Mouse (Mus musculus) limb, embryonic 12.5 days (tissue): ENCODE data around the gene Cel. TPM values are rescaled to one million over a fixed set of nuclear protein-coding genes. Genes with fewer than 3 reads are reported as not detected.

Source experiments
- ATAC-seq: fragments of 200-750 bp; cut with Nextera tagmentation; 2 replicates; pipeline ENCODE4 v1.8.0; 2017; ENCODE audit warnings: low read depth, moderate TSS enrichment; ENCODE audit not compliant: insufficient number of reproducible peaks, insufficient read depth, low FRiP score, low TSS enrichment
- H3K27ac ChIP-seq: fragments of 300-500 bp; sonication (generic); 2 replicates; pipeline ENCODE4 v1.5.1; 2016; ENCODE audit warnings: mild to moderate bottlenecking, moderate library complexity
- H3K27me3 ChIP-seq: fragments of 300-500 bp; sonication (generic); 2 replicates; pipeline ENCODE4 v1.6.1; 2016; ENCODE audit warnings: mild to moderate bottlenecking, moderate library complexity
- H3K36me3 ChIP-seq: fragments of 300-500 bp; sonication (generic); 2 replicates; pipeline ENCODE4 v1.6.1; 2016; ENCODE audit warnings: mild to moderate bottlenecking, moderate library complexity
- H3K4me1 ChIP-seq: fragments of 300-500 bp; sonication (generic); replicated peaks from 2 replicates; pipeline ENCODE4 v1.6.1; 2016
- H3K4me2 ChIP-seq: fragments of 300-500 bp; sonication (generic); 2 replicates; pipeline ENCODE4 v1.6.1; 2016; ENCODE audit warnings: mild to moderate bottlenecking, moderate library complexity
- H3K4me3 ChIP-seq: fragments of 300-500 bp; sonication (generic); replicated peaks from 2 replicates; pipeline ENCODE4 v1.5.1; 2016; ENCODE audit warnings: mild to moderate bottlenecking
- H3K9ac ChIP-seq: fragments of 300-500 bp; sonication (generic); replicated peaks from 2 replicates; pipeline ENCODE4 v1.6.1; 2016; ENCODE audit warnings: mild to moderate bottlenecking, moderate library complexity
- H3K9me3 ChIP-seq: fragments of 300-500 bp; sonication (generic); 2 replicates; pipeline ENCODE4 v1.6.1; 2016; ENCODE audit warnings: mild to moderate bottlenecking, moderate library complexity
- WGBS: fragments of 180-500 bp; shearing (Covaris S2); methylation state at CpG from one replicate; pipeline ENCODE4 v1.1.7; 2016; 5-methylcytosine and 5-hydroxymethylcytosine counted together
- polyA plus RNA-seq: library from polyadenylated mRNA; unstranded; fragments of >200 nt; fragmentation: Nextera tagmentation; extraction: Ambion mirVana; gene quantifications from 2 replicates; pipeline ENCODE4 v1.2.1, GENCODE M21; 2016

Gene Cel
- polyA plus RNA-seq, 1 experiment from 2014 or later: not detected

DNA sequence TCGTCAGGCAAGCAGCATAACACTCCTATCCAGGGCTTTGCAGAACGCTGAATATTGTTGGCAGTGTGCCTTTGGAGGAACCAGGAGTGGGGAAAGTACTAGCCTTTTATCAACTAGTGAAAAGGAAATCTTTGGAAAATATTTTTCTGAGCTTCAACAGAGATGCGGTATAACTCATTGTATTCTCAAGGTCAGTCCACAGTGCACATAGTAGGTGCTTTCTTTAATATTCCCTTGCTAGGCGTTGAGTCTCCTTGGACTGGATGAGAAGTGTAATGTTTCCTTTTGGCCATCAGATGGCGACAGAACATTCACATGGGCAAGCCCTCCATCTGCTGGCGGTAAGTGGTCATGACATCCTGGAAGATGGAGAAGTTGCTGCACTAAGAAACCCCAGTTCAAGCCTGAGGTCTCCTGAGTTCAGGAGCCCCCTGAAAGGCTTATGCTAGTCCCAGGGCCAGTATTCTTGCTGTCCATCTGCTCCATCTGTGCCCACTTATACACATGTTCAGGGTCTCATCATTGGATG lies 21.9 kb upstream of the Cel start:
- Histone ChIP-seq H3K4me1 (peaks cover 10% of the 10 kb centered on the region; the same call in 1 of the 2 replicates), H3K9me3 (no peaks in the 10 kb centered on the region), H3K27me3 (no peaks in the 10 kb centered on the region), H3K9ac (no peak overlapping the region), H3K4me3 (no peak overlapping the region), H3K4me2 (no peak overlapping the region), H3K27ac (no peak overlapping the region), H3K36me3 (peaks cover 9% of the 10 kb centered on the region)
- WGBS: 19% methylated on average over 6 of the region's 6 CpGs
- no peak for ATAC-seq

DNA sequence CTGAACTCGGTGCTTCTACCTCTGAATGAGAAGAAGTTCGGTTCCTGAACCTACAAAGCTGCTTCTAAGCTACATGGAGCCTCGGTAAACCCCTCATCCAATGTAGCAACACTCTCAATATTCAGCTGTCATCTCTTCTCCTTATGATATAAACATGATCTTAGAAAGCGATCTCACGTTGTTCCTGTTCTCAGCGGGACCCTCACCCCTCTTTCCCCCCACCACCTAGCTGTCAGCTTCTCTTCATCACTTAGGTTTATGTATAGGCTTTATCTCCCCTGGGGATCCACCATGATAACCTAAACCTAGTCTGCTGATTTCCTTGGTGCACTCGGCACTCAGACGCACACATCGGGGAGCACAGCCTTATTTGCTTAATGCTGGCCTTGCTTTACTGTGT lies 20.4 kb upstream of the Cel start, which contains the start of gene Gtf3c5:
Gene Gtf3c5, minus strand, starts transcription at position 101 of the 400 bp plus-strand sequence.
- H3K9me3 ChIP-seq: no peaks in the 10 kb centered on the region
- 75% methylated on average over 9 of the region's 9 CpGs for WGBS
- peak within 1 kb of the TSS; percentile 89 for H3K27ac ChIP-seq
- H3K36me3 ChIP-seq: peaks cover 24% of the 10 kb centered on the region
- H3K4me2 ChIP-seq: peak within 1 kb of the TSS; percentile 73
- no peaks in the 10 kb centered on the region for H3K27me3 ChIP-seq
- peak within 1 kb of the TSS; percentile 71 for H3K4me3 ChIP-seq
- H3K9ac ChIP-seq: peak within 1 kb of the TSS; percentile 67
- no peak for ATAC-seq
- H3K4me1 ChIP-seq: peaks cover 10% of the 10 kb centered on the region; the same call in 1 of the 2 replicates

DNA sequence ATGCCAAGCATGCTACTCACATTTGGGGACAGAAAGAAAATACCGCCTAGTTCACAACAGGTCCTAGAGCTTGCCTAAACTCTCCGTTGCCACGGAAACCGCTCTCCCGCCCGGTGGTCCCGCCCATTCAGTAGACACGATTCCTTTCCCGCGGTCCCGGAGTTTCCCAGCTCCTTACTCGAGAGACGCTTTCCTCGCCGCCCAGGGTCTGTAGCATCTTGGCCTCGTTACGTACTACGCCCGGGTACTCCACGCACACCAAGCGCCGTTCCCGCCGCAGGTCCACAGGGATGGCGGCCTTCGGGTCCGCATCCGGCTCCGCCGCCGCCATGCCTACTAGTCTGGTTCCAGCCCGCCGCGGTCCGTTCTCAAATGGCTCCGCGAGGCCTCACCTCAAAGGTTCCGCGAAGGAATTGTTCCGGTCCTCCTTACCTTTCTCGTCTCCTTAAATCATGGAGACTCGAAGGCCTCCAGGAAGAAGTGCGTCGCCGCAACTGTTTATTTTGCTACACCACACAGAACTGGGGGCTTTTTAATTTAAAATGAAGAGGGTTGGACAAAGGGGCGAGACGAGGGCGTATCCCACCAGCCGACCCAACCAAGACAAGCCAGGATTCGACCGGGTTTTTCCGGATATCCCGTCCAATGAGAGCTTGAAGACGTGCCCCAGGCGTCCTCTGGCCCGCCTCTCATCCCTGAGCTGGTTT lies 19.6 kb upstream of the Cel start:
- no peaks in the 10 kb centered on the region for H3K9me3 ChIP-seq
- peak; percentile 88 for ATAC-seq
- peaks cover 10% of the 10 kb centered on the region; the same call in 1 of the 2 replicates for H3K4me1 ChIP-seq
- H3K9ac ChIP-seq: peak overlapping the region; percentile 67
- H3K27ac ChIP-seq: peak overlapping the region; percentile 89
- peaks cover 32% of the 10 kb centered on the region for H3K36me3 ChIP-seq
- H3K27me3 ChIP-seq: no peaks in the 10 kb centered on the region
- peak overlapping the region; percentile 73 for H3K4me2 ChIP-seq
- H3K4me3 ChIP-seq: peak overlapping the region; percentile 71
- under 1% methylated on average over 56 of the region's 56 CpGs for WGBS

DNA sequence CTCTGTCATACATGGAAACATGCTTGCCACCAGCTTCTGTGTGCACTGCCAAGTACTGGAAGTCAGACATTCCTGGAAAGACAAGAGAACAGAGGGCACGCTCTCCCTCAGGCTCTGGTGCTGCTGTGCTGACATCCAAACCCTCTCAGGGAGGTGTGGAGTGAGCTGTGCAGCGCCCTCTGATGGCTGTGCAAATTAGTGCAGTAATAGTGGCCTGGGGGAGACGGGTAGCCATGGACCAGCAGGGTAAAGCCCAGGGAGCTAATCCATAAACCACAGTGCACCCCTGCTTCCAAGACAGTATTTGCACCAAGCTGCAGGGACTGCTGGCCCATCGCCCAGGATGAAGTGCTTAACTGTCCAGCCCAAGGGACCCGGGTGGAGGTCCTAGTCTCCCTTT lies 14.8 kb upstream of the Cel start:
- 78% methylated on average over 5 of the region's 5 CpGs for WGBS
- Histone ChIP-seq H3K9ac (no peak overlapping the region), H3K9me3 (no peaks in the 10 kb centered on the region), H3K4me1 (peaks cover 7% of the 10 kb centered on the region; the same call in 1 of the 2 replicates), H3K4me3 (no peak overlapping the region), H3K27ac (no peak overlapping the region), H3K4me2 (no peak overlapping the region), H3K27me3 (no peaks in the 10 kb centered on the region), H3K36me3 (peaks cover 80% of the 10 kb centered on the region)
- ATAC-seq: no peak

DNA sequence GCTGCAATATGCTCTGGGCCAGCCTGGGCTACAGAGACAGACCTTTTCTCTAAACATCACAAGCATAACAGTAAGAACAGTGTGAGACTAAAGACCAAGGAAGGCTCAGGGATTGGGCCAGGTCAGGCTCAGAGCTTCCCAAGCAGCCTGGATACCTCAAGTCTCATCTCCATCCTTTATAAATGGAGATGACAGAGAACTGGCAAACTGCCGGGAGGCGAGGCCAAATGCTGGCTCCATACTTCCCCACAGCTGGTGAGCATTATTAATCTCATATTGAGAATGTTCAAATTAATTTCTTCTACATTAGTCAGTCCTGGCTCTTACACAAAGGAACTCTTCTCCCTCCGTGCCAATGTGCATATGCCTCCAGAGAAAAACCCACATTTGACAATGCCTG lies 13.6 kb upstream of the Cel start:
- H3K27ac ChIP-seq: no peak overlapping the region
- H3K27me3 ChIP-seq: no peaks in the 10 kb centered on the region
- no peaks in the 10 kb centered on the region for H3K9me3 ChIP-seq
- peaks cover 92% of the 10 kb centered on the region for H3K36me3 ChIP-seq
- H3K4me1 ChIP-seq: peaks cover 3% of the 10 kb centered on the region; the same call in 1 of the 2 replicates
- 91% methylated on average over 3 of the region's 3 CpGs for WGBS
- ATAC-seq: no peak
- no peak overlapping the region for H3K9ac ChIP-seq
- no peak overlapping the region for H3K4me3 ChIP-seq
- no peak overlapping the region for H3K4me2 ChIP-seq

DNA sequence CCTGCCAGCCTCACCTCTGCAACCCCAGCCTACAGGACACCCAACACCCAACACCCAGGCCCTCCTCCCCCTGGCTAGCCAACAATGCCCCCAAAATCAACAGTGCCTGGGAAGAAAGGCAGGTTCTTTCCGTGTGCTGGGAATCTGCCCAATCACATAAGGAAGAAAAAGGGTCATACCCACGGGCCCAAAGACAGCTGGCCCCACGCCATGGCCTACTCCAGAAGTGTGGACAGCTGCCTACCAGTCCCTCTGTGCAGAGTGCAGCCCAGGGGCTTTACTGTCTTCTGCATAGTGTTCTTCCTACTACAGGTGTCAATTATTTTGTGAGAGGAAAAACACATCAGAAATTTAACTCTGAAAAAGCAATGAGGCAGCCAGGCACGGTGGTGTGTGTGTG lies 12.1 kb upstream of the Cel start:
- no peak overlapping the region for H3K9ac ChIP-seq
- no peak for ATAC-seq
- WGBS: 84% methylated on average over 4 of the region's 4 CpGs

DNA sequence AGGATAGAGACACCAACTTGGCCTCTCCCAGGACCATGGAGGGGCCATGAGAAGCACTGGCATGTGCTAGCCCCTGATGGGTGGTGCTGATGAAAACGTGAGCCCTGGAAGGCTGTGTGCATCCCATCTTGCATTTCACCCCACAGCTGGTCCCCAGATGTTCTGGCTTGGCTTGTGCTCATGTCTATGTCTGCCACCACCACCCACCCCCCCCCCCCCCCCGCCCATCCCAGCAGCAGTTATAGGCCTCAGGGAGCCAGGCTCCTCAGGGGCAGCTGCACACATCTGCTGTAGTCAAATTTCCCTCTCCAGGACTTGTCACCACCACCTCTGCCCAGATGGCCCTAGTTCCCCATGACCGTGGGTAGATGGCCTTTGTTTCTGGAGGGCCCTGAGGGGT lies 6.7 kb upstream of the Cel start:
- no peak for ATAC-seq
- H3K27ac ChIP-seq: peak overlapping the region; percentile 67
- H3K36me3 ChIP-seq: peaks cover 100% of the 10 kb centered on the region

More for the DNA sequence above, 12.1 kb upstream of the Cel start:
- Histone ChIP-seq H3K4me2 (no peak overlapping the region), H3K4me3 (no peak overlapping the region), H3K36me3 (peaks cover 99% of the 10 kb centered on the region), H3K27ac (no peak overlapping the region), H3K27me3 (no peaks in the 10 kb centered on the region), H3K9me3 (no peaks in the 10 kb centered on the region), H3K4me1 (peaks cover 2% of the 10 kb centered on the region; the same call in 1 of the 2 replicates)

DNA sequence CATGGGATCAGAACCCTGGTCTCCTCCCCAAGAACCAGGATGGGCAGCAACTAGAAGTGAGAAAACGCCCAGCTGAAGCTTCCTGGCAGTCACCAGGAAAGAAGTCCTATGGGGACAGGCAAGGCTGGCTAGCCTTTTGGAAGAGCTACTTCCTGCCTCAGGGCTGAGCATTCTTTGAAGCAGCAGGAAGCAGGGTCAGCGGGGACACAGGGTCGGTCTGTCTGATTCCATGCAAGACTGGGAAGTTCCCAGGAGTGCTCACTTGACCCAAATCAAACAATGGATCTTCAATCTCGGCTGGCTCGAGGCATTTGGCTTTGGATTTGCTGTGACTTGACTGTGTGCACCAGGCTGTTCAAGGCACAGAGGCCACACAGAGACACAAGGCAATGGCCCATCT lies 3.3 kb upstream of the Cel start:
- H3K27me3 ChIP-seq: no peaks in the 10 kb centered on the region
- ATAC-seq: no peak
- no peak overlapping the region for H3K4me2 ChIP-seq
- H3K4me3 ChIP-seq: no peak overlapping the region
- H3K36me3 ChIP-seq: peaks cover 70% of the 10 kb centered on the region
- peaks cover 19% of the 10 kb centered on the region for H3K4me1 ChIP-seq
- H3K9ac ChIP-seq: no peak overlapping the region
- 73% methylated on average over 5 of the region's 5 CpGs for WGBS
- no peak overlapping the region for H3K27ac ChIP-seq
- H3K9me3 ChIP-seq: no peaks in the 10 kb centered on the region

More for the DNA sequence above, 6.7 kb upstream of the Cel start:
- H3K9me3 ChIP-seq: no peaks in the 10 kb centered on the region
- no peak overlapping the region for H3K4me2 ChIP-seq
- H3K27me3 ChIP-seq: no peaks in the 10 kb centered on the region
- H3K9ac ChIP-seq: no peak overlapping the region
- 14% methylated on average over 2 of the region's 3 CpGs for WGBS
- peaks cover 17% of the 10 kb centered on the region for H3K4me1 ChIP-seq
- no peak overlapping the region for H3K4me3 ChIP-seq

DNA sequence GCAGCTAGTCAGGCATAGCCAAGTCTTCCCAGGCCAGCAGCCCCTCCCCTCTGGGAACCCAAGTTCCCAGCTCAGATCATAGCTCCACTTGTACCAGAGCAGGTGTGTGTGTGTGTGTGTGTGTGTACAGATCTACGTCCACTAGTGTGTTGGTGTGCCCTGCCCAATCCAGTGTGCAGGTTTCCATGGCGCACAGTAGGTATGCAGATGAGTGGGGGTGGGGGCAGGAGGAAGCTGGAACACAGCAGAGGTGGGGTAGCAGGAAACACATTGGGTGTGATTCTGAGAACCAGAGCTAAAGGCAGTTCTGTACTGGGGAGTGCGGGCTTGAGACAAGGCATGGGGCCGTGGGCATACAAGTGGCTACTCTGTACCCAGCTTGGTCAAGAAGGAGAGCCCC lies 1.2 kb upstream of the Cel start:
- H3K9me3 ChIP-seq: no peaks in the 10 kb centered on the region
- H3K4me1 ChIP-seq: peaks cover 7% of the 10 kb centered on the region; the same call in 1 of the 2 replicates
- whole genome bisulfite sequencing: 94% methylated on average over 4 of the region's 4 CpGs
- no peak for ATAC-seq
- H3K27me3 ChIP-seq: no peaks in the 10 kb centered on the region
- H3K36me3 ChIP-seq: peaks cover 48% of the 10 kb centered on the region
- no peak overlapping the region for H3K27ac ChIP-seq
- no peak overlapping the region for H3K9ac ChIP-seq
- H3K4me2 ChIP-seq: no peak overlapping the region
- H3K4me3 ChIP-seq: no peak overlapping the region

DNA sequence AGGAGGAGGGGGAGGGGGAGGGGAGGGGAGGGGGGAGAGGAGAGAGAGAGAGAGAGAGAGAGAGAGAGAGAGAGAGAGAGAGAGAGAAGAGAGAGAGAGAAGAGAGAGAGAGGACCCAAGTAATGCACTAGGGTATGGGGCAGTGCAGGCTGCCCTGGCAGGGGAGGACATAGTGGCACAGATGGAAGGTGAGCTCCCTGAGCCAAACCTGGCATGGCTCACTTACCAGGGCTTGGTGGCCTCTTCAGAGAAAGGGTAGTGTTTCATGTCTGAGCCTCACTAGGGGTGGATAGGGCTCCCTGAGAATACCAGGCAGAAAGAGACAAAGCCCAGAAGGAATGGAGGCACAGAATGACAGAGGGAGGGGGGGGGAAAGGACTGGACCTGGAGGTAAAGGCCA lies 627 bp upstream of the Cel start:
- Histone ChIP-seq H3K4me1 (0 out of 2 replicates have a peak, but pooled peaks cover 3% of the 10 kb centered on the region), H3K9ac (no peak overlapping the region), H3K36me3 (peaks cover 42% of the 10 kb centered on the region), H3K27me3 (no peaks in the 10 kb centered on the region), H3K9me3 (no peaks in the 10 kb centered on the region), H3K4me3 (no peak overlapping the region), H3K27ac (no peak overlapping the region), H3K4me2 (no peak overlapping the region)
- ATAC-seq: no peak

DNA sequence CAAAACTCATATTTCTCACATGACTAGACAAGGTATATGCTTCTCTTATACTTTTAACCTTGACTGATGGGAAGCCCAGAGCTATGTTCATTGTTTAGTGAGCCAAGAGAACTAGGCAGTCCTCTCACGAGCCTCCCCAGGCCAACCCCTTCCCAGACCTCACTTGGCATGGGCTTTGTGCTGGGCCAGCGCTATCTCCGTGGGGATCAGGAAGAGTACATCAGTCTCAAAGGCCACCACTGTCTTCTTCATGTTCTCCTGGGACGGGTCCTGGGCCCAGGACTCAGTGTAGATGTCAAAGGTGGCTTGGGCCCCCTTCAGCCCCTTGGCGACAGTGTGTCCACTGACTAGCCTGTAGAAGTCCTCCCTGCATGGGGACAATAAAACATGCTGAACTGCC lies 5.8 kb downstream of the Cel start:
- H3K9me3 ChIP-seq: no peaks in the 10 kb centered on the region
- no peaks in the 10 kb centered on the region for H3K4me1 ChIP-seq
- H3K9ac ChIP-seq: no peak overlapping the region
- no peak overlapping the region for H3K27ac ChIP-seq
- ATAC-seq: no peak
- no peaks in the 10 kb centered on the region for H3K27me3 ChIP-seq
- 84% methylated on average over 5 of the region's 5 CpGs for WGBS
- peaks cover 21% of the 10 kb centered on the region for H3K36me3 ChIP-seq
- no peak overlapping the region for H3K4me3 ChIP-seq
- no peak overlapping the region for H3K4me2 ChIP-seq
